Mouse (Mus musculus) limb, embryonic 10.5 days (tissue): ENCODE measurements around the gene Spen. TPM values are rescaled to one million over a fixed set of nuclear protein-coding genes. Genes with fewer than 3 reads are reported as not detected.

Experiments used
- DNase-seq: peaks from one replicate; pipeline ENCODE4 v3.0.0-alpha.2; 2017; ENCODE audit warnings: low spot score
- H3K27ac ChIP-seq: fragments of 300-500 bp; sonication (generic); 2 replicates; pipeline ENCODE4 v1.5.1; 2016; ENCODE audit warnings: mild to moderate bottlenecking
- H3K27me3 ChIP-seq: fragments of 300-500 bp; sonication (generic); 2 replicates; pipeline ENCODE4 v1.6.1; 2016; ENCODE audit warnings: low read depth, mild to moderate bottlenecking; ENCODE audit not compliant: poor library complexity, severe bottlenecking
- H3K36me3 ChIP-seq: fragments of 300-500 bp; sonication (generic); 2 replicates; pipeline ENCODE4 v1.6.1; 2016; ENCODE audit warnings: mild to moderate bottlenecking, moderate library complexity
- H3K4me1 ChIP-seq: fragments of 300-500 bp; sonication (generic); 2 replicates; pipeline ENCODE4 v1.6.1; 2016
- H3K4me3 ChIP-seq: fragments of 300-500 bp; sonication (generic); 2 replicates; pipeline ENCODE4 v1.5.1; 2016; ENCODE audit warnings: mild to moderate bottlenecking, moderate library complexity
- H3K9me3 ChIP-seq: fragments of 300-500 bp; sonication (generic); replicated peaks from 2 replicates; pipeline ENCODE4 v1.6.1; 2016; ENCODE audit warnings: mild to moderate bottlenecking
- WGBS: fragments of 180-500 bp; shearing (Covaris S2); methylation state at CpG from one replicate; pipeline ENCODE4 v1.1.7; 2016; 5-methylcytosine and 5-hydroxymethylcytosine counted together
- polyA plus RNA-seq: library from polyadenylated mRNA; unstranded; fragments of >200 nt; fragmentation: Nextera tagmentation; extraction: Ambion mirVana; gene quantifications from 2 replicates; pipeline ENCODE4 v1.2.1, GENCODE M21; 2016

Gene Spen
- polyA plus RNA-seq, 1 experiment from 2014 or later = 11.5 TPM

DNA sequence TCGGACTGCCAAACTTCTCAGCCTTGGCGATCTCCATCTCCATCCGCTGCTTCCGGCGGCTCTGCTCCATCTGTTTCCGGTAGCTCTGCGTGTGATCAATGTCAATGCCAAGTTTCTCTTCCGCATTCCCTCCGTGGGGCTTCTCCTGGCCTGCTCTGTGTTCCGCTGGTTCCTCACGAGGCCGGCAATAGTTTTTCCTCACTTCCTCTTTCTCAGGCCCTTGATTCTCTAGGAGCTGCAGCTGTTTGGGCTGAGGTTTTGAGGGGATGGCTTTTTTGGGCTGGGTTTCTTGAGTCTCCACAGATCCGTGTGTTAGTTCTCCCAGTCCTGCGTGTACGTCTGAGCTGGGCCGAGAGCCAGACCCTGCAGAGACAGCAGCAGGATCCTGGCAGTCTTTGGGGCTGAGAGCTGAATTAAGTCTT is 60.7 kb downstream of the Spen start:
- H3K4me3 ChIP-seq = no peak overlapping the region
- no peaks in the 10 kb centered on the region for H3K9me3 ChIP-seq
- H3K36me3 ChIP-seq = peaks cover 100% of the 10 kb centered on the region
- no peak for DNase-seq
- 94% methylated on average over 16 of the region's 16 CpGs for WGBS
- no peak overlapping the region for H3K27ac ChIP-seq
- H3K27me3 ChIP-seq = no peaks in the 10 kb centered on the region
- 0 out of 2 replicates have a peak, but pooled peaks cover 3% of the 10 kb centered on the region for H3K4me1 ChIP-seq

- H3K9me3 ChIP-seq = no peaks in the 10 kb centered on the region
- 91% methylated on average over 19 of the region's 19 CpGs for WGBS
- H3K27me3 ChIP-seq = no peaks in the 10 kb centered on the region
- H3K27ac ChIP-seq = no peak overlapping the region
- DNase-seq = no peak
- no peak overlapping the region for H3K4me3 ChIP-seq
- H3K4me1 ChIP-seq = 0 out of 2 replicates have a peak, but pooled peaks cover 3% of the 10 kb centered on the region
- H3K36me3 ChIP-seq = peaks cover 100% of the 10 kb centered on the region
These were observed 64.0 kb downstream of the Spen start for GRCm38 (mm10) chr4:141474431-141474830.

GRCm38 (mm10) chr4:141472641-141473321 is 65.6 kb downstream of the Spen start:
- 84% methylated on average over 32 of the region's 32 CpGs for WGBS
- H3K36me3 ChIP-seq = peaks cover 98% of the 10 kb centered on the region
- H3K4me1 ChIP-seq = 0 out of 2 replicates have a peak, but pooled peaks cover 3% of the 10 kb centered on the region
- no peaks in the 10 kb centered on the region for H3K27me3 ChIP-seq
- H3K9me3 ChIP-seq = no peaks in the 10 kb centered on the region
- no peak overlapping the region for H3K4me3 ChIP-seq
- DNase-seq = no peak
- H3K27ac ChIP-seq = no peak overlapping the region

DNA sequence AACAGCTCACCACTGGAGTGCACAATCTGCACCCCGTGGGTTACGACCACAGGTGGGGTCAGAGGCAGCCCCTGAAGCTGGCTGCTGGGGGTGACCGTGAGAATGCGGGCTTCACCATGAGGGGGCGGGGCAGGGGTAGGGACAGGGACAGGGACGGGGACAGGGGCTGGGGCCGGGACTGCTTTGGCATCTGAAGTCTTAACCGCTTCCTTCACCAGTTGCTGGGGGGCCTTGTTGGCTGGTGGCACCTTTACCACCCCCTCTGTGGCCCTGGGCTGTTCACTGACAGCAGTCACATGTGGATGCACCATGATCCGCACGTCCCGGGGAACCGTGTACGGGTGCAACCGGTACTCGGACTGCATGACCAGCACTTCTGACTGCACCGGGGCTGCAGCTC is 66.9 kb downstream of the Spen start:
- Histone ChIP-seq H3K9me3 (no peaks in the 10 kb centered on the region), H3K27me3 (no peaks in the 10 kb centered on the region), H3K36me3 (peaks cover 98% of the 10 kb centered on the region), H3K4me3 (no peak overlapping the region), H3K27ac (no peak overlapping the region), H3K4me1 (0 out of 2 replicates have a peak, but pooled peaks cover 3% of the 10 kb centered on the region)
- 96% methylated on average over 16 of the region's 16 CpGs for WGBS
- DNase-seq = no peak

GRCm38 (mm10) chr4:141469343-141469742 is 69.1 kb downstream of the Spen start:
- Histone ChIP-seq H3K4me1 (no peaks in the 10 kb centered on the region), H3K4me3 (no peak overlapping the region), H3K27ac (no peak overlapping the region), H3K27me3 (no peaks in the 10 kb centered on the region), H3K36me3 (peaks cover 98% of the 10 kb centered on the region), H3K9me3 (no peaks in the 10 kb centered on the region)
- 92% methylated on average over 9 of the region's 9 CpGs for WGBS
- DNase-seq = no peak

DNA sequence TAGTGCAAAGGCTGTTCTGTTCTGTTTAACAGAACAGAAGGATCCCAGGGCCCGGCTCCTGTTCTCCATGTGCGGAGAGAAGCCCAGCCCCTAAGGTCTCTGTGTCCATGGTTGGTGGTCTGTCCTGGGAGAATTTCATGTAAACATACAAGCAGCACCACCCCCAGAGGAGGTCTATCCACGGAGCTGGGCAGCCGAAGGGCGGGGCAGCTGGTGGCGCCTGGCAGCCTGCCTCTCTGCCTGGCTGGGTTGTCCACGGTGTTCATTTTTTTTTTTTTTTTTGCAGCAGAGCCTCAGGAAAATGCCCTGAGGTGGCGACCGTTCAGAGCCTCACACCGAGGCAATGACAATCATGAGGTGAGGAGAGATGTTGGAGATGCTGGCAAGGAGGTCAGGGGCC is 69.8 kb downstream of the Spen start:
- H3K4me1 ChIP-seq = no peaks in the 10 kb centered on the region
- H3K36me3 ChIP-seq = peaks cover 98% of the 10 kb centered on the region
- H3K27ac ChIP-seq = no peak overlapping the region
- H3K27me3 ChIP-seq = no peaks in the 10 kb centered on the region
- no peak for DNase-seq
- no peak overlapping the region for H3K4me3 ChIP-seq
- H3K9me3 ChIP-seq = no peaks in the 10 kb centered on the region
- WGBS = 81% methylated on average over 10 of the region's 10 CpGs

GRCm38 (mm10) chr4:141467581-141467927 is 70.8 kb downstream of the Spen start:
- H3K9me3 ChIP-seq = no peaks in the 10 kb centered on the region
- 88% methylated on average over 6 of the region's 6 CpGs for WGBS
- no peaks in the 10 kb centered on the region for H3K4me1 ChIP-seq
- no peak overlapping the region for H3K4me3 ChIP-seq
- H3K27me3 ChIP-seq = no peaks in the 10 kb centered on the region
- H3K27ac ChIP-seq = no peak overlapping the region
- peaks cover 98% of the 10 kb centered on the region for H3K36me3 ChIP-seq
- no peak for DNase-seq

- Histone ChIP-seq H3K27me3 (no peaks in the 10 kb centered on the region), H3K27ac (no peak overlapping the region)
- 86% methylated on average over 15 of the region's 15 CpGs for WGBS
These were observed 71.4 kb downstream of the Spen start for GRCm38 (mm10) chr4:141466844-141467580.

GRCm38 (mm10) chr4:141466289-141466795 is 72.1 kb downstream of the Spen start:
- Histone ChIP-seq H3K4me1 (no peaks in the 10 kb centered on the region), H3K27me3 (no peaks in the 10 kb centered on the region), H3K36me3 (peaks cover 98% of the 10 kb centered on the region), H3K4me3 (no peak overlapping the region), H3K27ac (no peak overlapping the region), H3K9me3 (no peaks in the 10 kb centered on the region)
- no peak for DNase-seq
- 91% methylated on average over 16 of the region's 16 CpGs for WGBS

More at GRCm38 (mm10) chr4:141466844-141467580, 71.4 kb downstream of the Spen start:
- no peak for DNase-seq
- Histone ChIP-seq H3K4me3 (no peak overlapping the region), H3K9me3 (no peaks in the 10 kb centered on the region), H3K36me3 (peaks cover 98% of the 10 kb centered on the region), H3K4me1 (no peaks in the 10 kb centered on the region)

- DNase-seq = no peak
- H3K4me3 ChIP-seq = no peak overlapping the region
- no peaks in the 10 kb centered on the region for H3K4me1 ChIP-seq
- WGBS = 94% methylated on average over 34 of the region's 34 CpGs
- no peak overlapping the region for H3K27ac ChIP-seq
- peaks cover 98% of the 10 kb centered on the region for H3K36me3 ChIP-seq
- no peaks in the 10 kb centered on the region for H3K9me3 ChIP-seq
- no peaks in the 10 kb centered on the region for H3K27me3 ChIP-seq
These were observed 72.7 kb downstream of the Spen start for GRCm38 (mm10) chr4:141465512-141466288.

- no peaks in the 10 kb centered on the region for H3K4me1 ChIP-seq
- WGBS = 76% methylated on average over 16 of the region's 16 CpGs
- no peaks in the 10 kb centered on the region for H3K9me3 ChIP-seq
- H3K27me3 ChIP-seq = no peaks in the 10 kb centered on the region
- no peak overlapping the region for H3K4me3 ChIP-seq
- H3K27ac ChIP-seq = no peak overlapping the region
- peaks cover 98% of the 10 kb centered on the region for H3K36me3 ChIP-seq
- no peak for DNase-seq
These were observed 73.7 kb downstream of the Spen start for GRCm38 (mm10) chr4:141464722-141465121.

DNA sequence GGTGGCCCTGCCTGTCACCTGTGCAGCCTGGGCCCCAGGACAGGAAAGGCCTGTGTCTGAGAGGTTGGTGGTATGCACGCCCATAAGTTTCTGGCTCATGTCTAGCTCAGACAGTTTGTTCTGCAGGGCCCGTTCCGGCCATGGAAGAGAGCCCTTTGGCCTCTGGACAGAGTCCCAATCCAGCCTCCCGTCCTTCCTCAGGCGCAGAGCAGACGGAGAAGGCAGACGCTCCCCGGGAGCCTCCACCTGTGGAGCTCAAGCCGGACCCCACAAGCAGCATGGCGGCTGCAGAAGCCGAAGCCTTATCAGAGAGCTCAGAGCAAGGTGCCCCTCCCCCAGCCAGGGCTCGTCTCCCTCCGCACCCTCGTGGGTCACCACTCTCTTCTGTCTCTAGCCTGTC is 74.9 kb downstream of the Spen start:
- Histone ChIP-seq H3K36me3 (peaks cover 95% of the 10 kb centered on the region), H3K27ac (no peak overlapping the region), H3K4me1 (peaks cover 7% of the 10 kb centered on the region), H3K4me3 (no peak overlapping the region), H3K27me3 (no peaks in the 10 kb centered on the region), H3K9me3 (no peaks in the 10 kb centered on the region)
- 84% methylated on average over 14 of the region's 14 CpGs for WGBS
- DNase-seq = no peak

DNA sequence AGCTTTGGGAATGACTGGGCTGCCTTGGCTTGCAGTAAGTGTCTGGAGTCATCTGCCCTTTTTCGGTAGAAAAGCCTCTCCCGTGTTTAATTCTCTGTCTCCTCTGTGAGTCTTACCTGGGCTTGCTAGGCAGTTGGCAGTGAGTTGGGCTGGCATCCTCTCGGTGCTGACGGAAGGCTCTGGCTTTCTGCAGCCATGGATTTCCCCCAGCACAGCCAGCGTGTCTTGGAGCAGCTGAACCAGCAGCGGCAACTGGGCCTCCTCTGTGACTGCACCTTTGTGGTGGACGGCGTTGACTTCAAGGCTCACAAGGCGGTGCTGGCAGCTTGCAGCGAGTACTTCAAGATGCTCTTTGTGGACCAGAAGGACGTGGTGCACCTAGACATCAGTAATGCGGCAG is 76.8 kb downstream of the Spen start:
- 95% methylated on average over 12 of the region's 12 CpGs for WGBS
- peaks cover 16% of the 10 kb centered on the region for H3K4me1 ChIP-seq
- no peaks in the 10 kb centered on the region for H3K27me3 ChIP-seq
- H3K27ac ChIP-seq = no peak overlapping the region
- peaks cover 87% of the 10 kb centered on the region for H3K36me3 ChIP-seq
- DNase-seq = no peak
- no peaks in the 10 kb centered on the region for H3K9me3 ChIP-seq
- no peak overlapping the region for H3K4me3 ChIP-seq
